Mouse (Mus musculus): ENCODE measurements around the gene Rbm47. TPM values are rescaled to one million over a fixed set of nuclear protein-coding genes. Genes with fewer than 3 reads are reported as not detected.

Rbm47 gene
- polyA plus RNA-seq, 1 experiment from 2014 or later = 2.6 TPM

DNA sequence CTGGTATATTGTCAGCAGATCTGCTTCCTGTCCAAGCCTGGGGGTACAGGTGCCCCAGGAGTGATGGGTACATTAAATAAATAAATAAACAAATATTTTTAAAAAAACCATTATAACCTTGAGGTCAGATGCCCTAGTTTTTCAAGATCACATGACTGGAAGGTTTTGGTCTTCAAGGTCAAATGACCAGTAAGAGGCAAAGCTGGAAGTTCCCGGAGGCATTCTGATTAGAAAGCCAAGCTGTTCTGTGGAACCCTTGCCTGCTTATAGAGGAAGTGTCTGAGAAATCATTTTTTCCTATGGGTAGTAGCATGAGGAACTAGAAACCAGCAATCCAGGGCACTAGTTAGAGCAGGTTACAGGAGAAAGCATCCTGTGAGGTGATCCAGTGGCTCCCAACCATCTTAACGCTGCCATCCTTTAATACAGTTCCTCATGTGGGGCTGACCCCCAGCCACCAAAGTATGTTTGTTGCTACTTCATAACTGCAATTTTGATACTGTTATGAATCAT lies 157.4 kb downstream of the Rbm47 start:
- Histone ChIP-seq H3K4me2 (no peak overlapping the region), H3K9me3 (replicated peaks) (no peaks in the 10 kb centered on the region), H3K27ac (no peak overlapping the region), H3K36me3 (ENCODE audit: poor library complexity, severe bottlenecking) (no peaks in the 10 kb centered on the region), H3K27me3 (no peaks in the 10 kb centered on the region), H3K4me1 (no peaks in the 10 kb centered on the region), H3K4me3 (no peak overlapping the region), H3K9ac (no peak overlapping the region)
- 90% methylated on average over 2 of the region's 2 CpGs for WGBS
- ATAC-seq = no peak

DNA sequence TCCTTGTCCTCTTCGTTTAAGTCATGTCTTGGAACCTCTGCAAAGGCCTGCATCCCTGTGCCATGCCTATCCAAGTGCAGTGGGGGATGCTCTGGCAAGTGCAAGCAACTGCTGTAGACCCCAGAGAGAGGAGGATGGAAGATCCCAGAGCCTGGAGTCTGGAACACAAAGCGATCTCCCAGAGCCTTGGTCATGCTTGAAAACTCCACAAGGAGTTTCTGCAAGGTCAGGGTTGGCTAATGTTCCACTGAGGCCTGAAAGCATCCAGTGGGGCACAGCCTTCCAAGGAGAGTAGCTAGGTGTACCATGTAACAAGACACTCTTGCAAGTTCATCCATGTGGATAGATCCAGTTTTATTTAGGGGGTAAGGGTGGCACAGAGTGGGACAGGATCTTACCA lies 158.5 kb downstream of the Rbm47 start:
- Histone ChIP-seq H3K27ac (no peak overlapping the region), H3K36me3 (ENCODE audit: poor library complexity, severe bottlenecking) (no peaks in the 10 kb centered on the region), H3K9ac (no peak overlapping the region), H3K4me2 (no peak overlapping the region), H3K27me3 (no peaks in the 10 kb centered on the region), H3K9me3 (replicated peaks) (no peaks in the 10 kb centered on the region), H3K4me3 (no peak overlapping the region), H3K4me1 (no peaks in the 10 kb centered on the region)
- no peak for ATAC-seq
- 86% methylated on average over 2 of the region's 2 CpGs for WGBS

DNA sequence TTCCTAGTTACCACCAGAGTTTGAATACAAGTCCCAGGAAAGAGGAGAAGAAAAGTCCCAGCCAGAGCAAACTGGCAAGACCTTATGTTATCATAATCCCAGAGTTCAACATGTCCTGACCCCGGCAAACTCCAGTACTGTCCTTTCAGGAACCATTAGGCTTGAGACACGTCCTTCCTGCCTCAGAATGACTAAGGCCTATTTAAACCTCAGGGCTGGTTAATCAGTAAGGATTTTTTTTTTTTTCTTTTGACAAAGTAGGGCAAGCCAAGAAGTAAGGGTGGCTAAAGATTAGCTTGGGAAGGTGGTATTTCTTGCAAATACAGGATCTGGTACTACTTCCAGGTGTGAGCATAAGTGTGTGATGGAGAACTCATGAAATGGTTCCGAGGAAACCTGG lies 158.9 kb downstream of the Rbm47 start:
- WGBS = 79% methylated on average over 3 of the region's 3 CpGs
- H3K9me3 ChIP-seq (replicated peaks) = no peaks in the 10 kb centered on the region
- no peaks in the 10 kb centered on the region for H3K27me3 ChIP-seq
- no peak for ATAC-seq
- no peak overlapping the region for H3K27ac ChIP-seq
- no peak overlapping the region for H3K4me2 ChIP-seq
- no peaks in the 10 kb centered on the region for H3K4me1 ChIP-seq
- no peaks in the 10 kb centered on the region for H3K36me3 ChIP-seq (ENCODE audit: poor library complexity, severe bottlenecking)
- no peak overlapping the region for H3K4me3 ChIP-seq
- H3K9ac ChIP-seq = no peak overlapping the region

DNA sequence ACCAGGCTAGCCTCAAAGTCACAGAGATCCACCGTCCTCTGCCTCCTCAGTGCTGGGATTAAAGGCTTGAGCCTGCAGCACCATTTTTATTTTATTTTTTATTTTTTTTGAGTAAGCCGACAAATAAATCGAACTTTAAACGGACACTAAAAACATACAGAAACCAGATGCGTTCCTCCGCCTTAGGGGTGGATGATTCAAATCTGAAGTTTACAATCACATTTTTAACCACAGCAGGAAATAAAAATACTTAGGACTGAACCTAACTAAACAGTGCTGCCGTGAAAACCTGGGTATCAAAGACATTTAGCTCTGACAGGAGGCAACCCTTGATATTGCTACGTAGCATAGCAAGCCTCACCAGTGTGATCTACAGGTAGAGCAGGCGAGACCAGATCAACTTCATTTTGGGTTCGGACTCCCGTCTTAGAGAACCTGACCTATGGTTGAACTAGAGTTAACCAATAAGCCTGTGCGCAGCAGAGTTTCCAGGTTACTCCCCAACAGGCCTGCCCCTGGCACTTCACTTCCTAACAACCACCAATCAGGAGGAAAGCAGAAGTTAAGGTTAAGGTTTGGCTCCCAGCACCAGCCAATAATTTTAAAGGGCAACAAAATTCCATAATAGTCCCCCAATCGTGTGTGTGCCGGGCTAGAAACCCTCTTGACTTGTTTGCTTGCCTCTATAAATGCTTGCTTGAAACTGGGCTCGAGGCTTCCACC lies 164.5 kb downstream of the Rbm47 start:
- no peaks in the 10 kb centered on the region for H3K9me3 ChIP-seq (replicated peaks)
- no peak overlapping the region for H3K4me3 ChIP-seq
- H3K36me3 ChIP-seq (ENCODE audit: poor library complexity, severe bottlenecking) = no peaks in the 10 kb centered on the region
- 90% methylated on average over 15 of the region's 15 CpGs for WGBS
- H3K9ac ChIP-seq = no peak overlapping the region
- no peak for ATAC-seq
- H3K4me1 ChIP-seq = no peaks in the 10 kb centered on the region
- H3K27me3 ChIP-seq = no peaks in the 10 kb centered on the region
- H3K4me2 ChIP-seq = no peak overlapping the region
- no peak overlapping the region for H3K27ac ChIP-seq

DNA sequence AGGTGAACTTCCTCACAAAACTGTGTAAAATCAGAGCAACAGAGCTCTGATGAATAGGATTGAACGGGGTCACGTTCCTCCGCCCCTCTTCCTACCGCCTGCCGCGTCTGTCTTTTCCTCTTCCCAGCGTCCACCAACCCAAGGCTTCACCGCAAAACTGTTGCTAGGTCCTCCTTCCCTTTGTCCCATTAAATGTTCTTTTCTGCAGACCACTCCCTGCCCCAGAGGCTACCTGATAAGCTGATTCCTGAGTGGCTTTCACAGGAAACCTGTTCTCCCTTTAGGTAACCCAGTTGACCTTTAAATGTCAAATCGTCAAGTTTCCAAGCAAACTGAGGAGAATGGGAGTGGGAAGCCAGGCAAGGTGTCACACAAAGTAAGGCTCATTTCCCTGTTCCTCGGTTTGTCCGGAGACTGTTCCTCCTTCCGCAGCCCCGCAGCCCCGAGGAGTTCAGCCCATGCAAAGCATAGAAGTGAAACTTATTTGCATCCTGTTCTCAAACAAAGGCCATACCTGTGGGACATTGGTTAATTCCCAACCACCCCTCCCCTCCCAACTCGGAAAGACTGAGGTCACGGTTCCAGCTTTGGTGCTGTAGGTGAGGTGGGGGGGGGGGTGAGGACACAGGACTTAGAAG lies 167.8 kb downstream of the Rbm47 start:
- 45% methylated on average over 16 of the region's 16 CpGs for WGBS
- ATAC-seq = no peak
- Histone ChIP-seq H3K9ac (no peak overlapping the region), H3K4me3 (no peak overlapping the region), H3K27me3 (no peaks in the 10 kb centered on the region), H3K4me2 (no peak overlapping the region), H3K27ac (no peak overlapping the region), H3K9me3 (replicated peaks) (no peaks in the 10 kb centered on the region), H3K36me3 (ENCODE audit: poor library complexity, severe bottlenecking) (no peaks in the 10 kb centered on the region), H3K4me1 (no peaks in the 10 kb centered on the region)

DNA sequence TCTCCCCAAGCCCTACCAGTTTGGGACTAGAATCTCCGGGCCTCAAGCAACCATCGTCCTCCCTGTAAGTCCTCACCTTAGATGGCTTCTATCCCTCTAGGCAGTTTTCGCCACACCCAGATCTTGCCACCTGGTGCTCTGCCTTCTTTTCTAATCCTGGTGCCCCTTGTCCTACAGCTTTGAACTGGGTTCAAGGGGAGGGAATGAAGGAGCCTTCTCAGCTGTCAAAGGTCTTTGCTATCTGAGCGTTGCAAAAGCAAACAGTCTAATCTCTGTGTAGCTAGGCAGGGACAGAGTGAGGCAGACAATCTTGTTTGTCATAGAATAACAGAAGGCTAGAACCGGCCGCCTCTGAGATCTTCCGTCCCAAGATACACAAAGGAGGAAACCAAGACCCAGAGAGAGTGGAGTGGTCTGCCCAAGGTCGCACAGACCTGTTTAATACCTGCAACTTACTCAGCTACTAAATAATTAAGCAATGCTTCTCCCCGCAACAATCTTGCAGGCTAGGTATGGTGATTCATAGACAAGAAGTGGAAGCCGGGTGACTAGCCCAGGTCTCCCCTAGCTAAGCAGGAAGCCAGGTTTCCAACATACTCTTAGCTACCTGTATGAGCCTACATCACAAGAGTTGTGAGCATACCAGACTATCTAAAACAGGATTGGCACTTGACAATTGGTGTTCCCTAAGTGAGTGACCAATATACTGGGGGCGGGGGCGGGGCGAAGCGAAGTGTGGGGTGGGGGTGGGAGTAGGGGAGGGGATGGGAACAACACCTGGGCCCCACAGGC lies 168.6 kb downstream of the Rbm47 start, which contains the start of gene 9130230L23Rik:
Gene 9130230L23Rik, minus strand, starts transcription at position 152 of the 792 bp plus-strand sequence.
- WGBS = 70% methylated on average over 14 of the region's 14 CpGs
- Histone ChIP-seq H3K36me3 (ENCODE audit: poor library complexity, severe bottlenecking) (no peaks in the 10 kb centered on the region), H3K9ac (no peak within 1 kb of the TSS), H3K4me2 (no peak within 1 kb of the TSS), H3K4me3 (no peak within 1 kb of the TSS), H3K4me1 (no peaks in the 10 kb centered on the region), H3K9me3 (replicated peaks) (no peaks in the 10 kb centered on the region), H3K27me3 (no peaks in the 10 kb centered on the region), H3K27ac (no peak within 1 kb of the TSS)
- ATAC-seq = no peak

DNA sequence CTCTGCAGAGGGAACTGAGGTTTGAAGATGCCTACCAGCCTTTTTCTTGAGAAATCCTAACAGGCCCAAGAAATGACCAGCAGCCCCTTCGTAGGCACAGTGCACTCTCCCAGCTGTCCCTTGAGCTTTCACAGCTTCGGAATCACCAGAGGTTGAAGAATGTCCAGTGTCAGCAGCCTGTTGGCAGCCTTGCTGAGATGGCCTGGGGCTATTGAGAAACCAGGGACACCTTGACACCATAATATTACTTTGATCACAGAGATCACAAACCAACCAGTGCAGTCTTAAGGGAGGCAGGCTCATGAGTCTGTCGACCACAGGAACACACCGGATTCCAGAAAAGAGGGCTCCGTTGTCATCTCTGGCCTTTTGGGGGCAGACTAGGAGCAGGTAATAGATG lies 171.7 kb downstream of the Rbm47 start:
- no peak for ATAC-seq
- Histone ChIP-seq H3K9ac (no peak overlapping the region), H3K36me3 (ENCODE audit: poor library complexity, severe bottlenecking) (no peaks in the 10 kb centered on the region), H3K9me3 (replicated peaks) (no peaks in the 10 kb centered on the region), H3K4me3 (no peak overlapping the region), H3K4me1 (no peaks in the 10 kb centered on the region), H3K4me2 (no peak overlapping the region), H3K27me3 (no peaks in the 10 kb centered on the region), H3K27ac (no peak overlapping the region)
- whole genome bisulfite sequencing = 76% methylated on average over 5 of the region's 5 CpGs

DNA sequence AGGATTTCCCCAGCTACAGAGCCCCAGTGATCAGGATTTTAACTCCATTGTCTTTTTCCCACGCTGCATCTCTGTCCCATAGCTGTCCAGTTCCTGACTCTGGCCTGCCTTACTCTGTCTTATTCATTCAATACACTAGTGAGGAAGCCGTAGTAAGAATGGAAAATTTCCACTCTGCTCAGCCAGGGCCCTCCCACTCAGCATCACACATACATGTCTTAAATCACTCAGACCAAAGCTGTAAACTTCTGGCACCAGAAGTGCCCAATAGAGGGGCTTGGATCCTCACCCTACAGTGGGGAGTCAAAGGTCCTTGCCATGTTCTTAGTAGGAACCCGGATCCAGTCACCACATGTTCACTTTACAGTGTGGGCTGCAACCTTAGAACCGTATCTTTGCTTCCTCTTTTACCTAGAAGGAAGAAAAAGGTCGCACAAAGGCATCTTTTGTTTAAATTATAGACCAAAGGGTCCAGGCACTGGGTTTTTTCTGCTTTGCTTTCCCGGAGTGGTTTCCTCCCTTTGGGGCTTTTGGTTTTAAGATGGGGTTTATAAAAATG lies 172.3 kb downstream of the Rbm47 start:
- Histone ChIP-seq H3K36me3 (ENCODE audit: poor library complexity, severe bottlenecking) (no peaks in the 10 kb centered on the region), H3K27me3 (no peaks in the 10 kb centered on the region), H3K9ac (no peak overlapping the region), H3K4me1 (no peaks in the 10 kb centered on the region), H3K4me2 (no peak overlapping the region), H3K4me3 (no peak overlapping the region), H3K9me3 (replicated peaks) (no peaks in the 10 kb centered on the region), H3K27ac (no peak overlapping the region)
- WGBS = 74% methylated on average over 6 of the region's 6 CpGs
- no peak for ATAC-seq

DNA sequence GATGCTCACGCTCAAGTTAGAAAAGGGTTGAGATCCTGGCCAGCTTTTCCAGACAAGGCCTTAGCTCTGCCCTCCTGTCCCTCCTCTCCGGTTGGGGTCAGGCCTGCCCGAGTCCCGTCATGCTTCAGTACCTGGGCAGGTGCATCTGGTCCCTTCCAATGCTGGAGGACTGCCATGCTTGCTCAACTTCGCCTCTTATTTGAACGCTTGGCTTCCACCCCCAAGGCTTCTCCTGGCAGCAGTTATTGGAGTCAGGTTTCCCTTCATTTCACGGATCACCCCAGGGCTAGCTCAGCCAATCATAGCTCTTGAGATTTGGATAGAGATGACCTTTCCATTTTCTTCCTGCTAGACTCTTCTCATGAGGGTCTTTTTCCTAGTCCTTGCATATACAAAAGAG lies 172.8 kb downstream of the Rbm47 start:
- no peaks in the 10 kb centered on the region for H3K9me3 ChIP-seq (replicated peaks)
- no peak for ATAC-seq
- H3K36me3 ChIP-seq (ENCODE audit: poor library complexity, severe bottlenecking) = no peaks in the 10 kb centered on the region
- H3K9ac ChIP-seq = no peak overlapping the region
- H3K27me3 ChIP-seq = no peaks in the 10 kb centered on the region
- no peak overlapping the region for H3K27ac ChIP-seq
- no peak overlapping the region for H3K4me3 ChIP-seq
- H3K4me1 ChIP-seq = no peaks in the 10 kb centered on the region
- 80% methylated on average over 7 of the region's 7 CpGs for WGBS
- H3K4me2 ChIP-seq = no peak overlapping the region

DNA sequence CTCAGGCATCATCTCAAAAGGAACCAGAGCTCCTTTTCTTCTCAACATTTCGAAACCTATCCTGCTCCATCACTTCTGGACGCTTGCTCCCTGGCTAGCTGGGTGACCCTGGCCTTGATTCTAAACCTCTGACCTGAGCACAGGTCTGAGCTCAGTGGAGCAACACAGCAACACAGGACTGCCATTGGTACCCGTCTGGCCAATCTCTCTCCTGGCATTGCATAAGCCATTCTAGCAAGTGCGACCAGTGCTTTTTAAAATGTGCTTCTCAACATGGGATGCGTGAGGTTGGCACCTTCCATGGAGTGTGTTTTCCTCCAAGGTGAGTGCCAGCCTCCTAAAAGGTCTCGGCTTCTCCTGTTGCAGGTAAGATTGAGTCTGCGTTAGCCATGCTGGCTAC lies 173.8 kb downstream of the Rbm47 start:
- H3K4me3 ChIP-seq = no peak overlapping the region
- 91% methylated on average over 7 of the region's 7 CpGs for WGBS

DNA sequence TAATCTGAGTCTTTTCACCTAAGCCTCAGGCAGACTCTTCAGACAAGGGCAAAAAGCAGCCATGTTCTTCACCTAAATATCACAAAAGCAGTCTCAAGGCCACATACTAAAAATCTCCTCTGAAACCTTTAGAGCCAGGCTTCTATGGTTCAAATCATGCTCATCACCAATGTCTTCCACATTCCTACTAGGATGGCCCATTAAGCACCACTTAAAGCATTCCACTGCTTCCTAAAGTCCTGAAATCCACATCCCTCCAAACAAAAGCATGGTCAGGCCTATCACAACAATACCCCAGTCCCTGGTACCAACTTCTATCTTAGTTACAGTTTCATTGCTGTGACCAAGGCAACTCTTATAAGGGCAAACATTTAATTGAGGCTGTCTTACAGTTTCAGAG lies 175.1 kb downstream of the Rbm47 start:
- no peaks in the 10 kb centered on the region for H3K36me3 ChIP-seq (ENCODE audit: poor library complexity, severe bottlenecking)
- no peaks in the 10 kb centered on the region for H3K9me3 ChIP-seq (replicated peaks)
- ATAC-seq = no peak

More for the DNA sequence above, 173.8 kb downstream of the Rbm47 start:
- Histone ChIP-seq H3K27ac (no peak overlapping the region), H3K36me3 (ENCODE audit: poor library complexity, severe bottlenecking) (no peaks in the 10 kb centered on the region), H3K27me3 (no peaks in the 10 kb centered on the region), H3K4me2 (no peak overlapping the region), H3K9ac (no peak overlapping the region), H3K9me3 (replicated peaks) (no peaks in the 10 kb centered on the region), H3K4me1 (no peaks in the 10 kb centered on the region)
- no peak for ATAC-seq

DNA sequence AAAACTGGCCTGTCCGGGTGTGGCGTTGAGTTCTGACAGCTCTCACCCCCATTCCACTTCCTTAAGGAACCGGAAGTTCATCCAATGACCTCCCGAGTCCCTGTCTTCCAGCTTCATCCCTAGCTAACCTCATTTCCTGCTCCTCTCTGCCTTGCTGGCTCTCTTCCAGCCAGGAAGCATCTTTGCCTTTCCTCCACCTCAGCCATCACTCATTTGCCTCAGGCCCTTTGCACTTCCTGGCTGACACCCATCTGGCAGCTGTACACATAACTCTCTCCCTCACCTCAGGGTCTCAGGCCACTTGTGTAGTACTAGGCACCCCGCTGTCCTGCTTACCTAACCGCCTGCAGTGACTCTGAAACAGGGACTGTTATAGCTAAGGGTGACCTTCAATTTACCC lies 178.3 kb downstream of the Rbm47 start:
- Histone ChIP-seq H3K4me1 (no peaks in the 10 kb centered on the region), H3K9me3 (replicated peaks) (no peaks in the 10 kb centered on the region), H3K27me3 (no peaks in the 10 kb centered on the region), H3K4me2 (no peak overlapping the region), H3K9ac (no peak overlapping the region), H3K27ac (no peak overlapping the region), H3K36me3 (ENCODE audit: poor library complexity, severe bottlenecking) (no peaks in the 10 kb centered on the region), H3K4me3 (no peak overlapping the region)
- WGBS = 87% methylated on average over 6 of the region's 6 CpGs
- ATAC-seq = no peak

More for the DNA sequence above, 175.1 kb downstream of the Rbm47 start:
- no peak overlapping the region for H3K27ac ChIP-seq
- H3K9ac ChIP-seq = no peak overlapping the region
- H3K27me3 ChIP-seq = no peaks in the 10 kb centered on the region
- H3K4me1 ChIP-seq = no peaks in the 10 kb centered on the region
- H3K4me2 ChIP-seq = no peak overlapping the region
- no peak overlapping the region for H3K4me3 ChIP-seq

Data from forebrain, embryonic 13.5 days (tissue).